Mouse (Mus musculus) heart, embryonic 14.5 days (tissue): Measurements from ENCODE around the gene Slc16a3. TPM values are rescaled to one million over a fixed set of nuclear protein-coding genes. Genes with fewer than 3 reads are reported as not detected.

Experiments
- ATAC-seq: fragments of 200-750 bp; cut with Nextera tagmentation; 2 replicates; pipeline ENCODE4 v1.8.0; 2017; ENCODE audit warnings: low read depth, moderate TSS enrichment; ENCODE audit not compliant: insufficient number of reproducible peaks, insufficient read depth, low FRiP score
- H3K27ac ChIP-seq, 2 experiments: fragments of 200-500 bp in 1 of 2; fragments of 300-500 bp in 1 of 2; sonication (generic) in 1 of 2; replicated peaks in 1 of 2; 2 replicates each; pipeline ENCODE4 v1.5.1; 2012 to 2014; ENCODE audit warnings: low read depth in 2 of 2, low read length in 2 of 2, control low read depth in 1 of 2, mild to moderate bottlenecking in 1 of 2, mixed read lengths in 1 of 2; ENCODE audit not compliant: control insufficient read depth in 1 of 2, insufficient read depth in 1 of 2
- H3K27me3 ChIP-seq: fragments of 300-500 bp; sonication (generic); 2 replicates; pipeline ENCODE4 v1.6.1; 2014; ENCODE audit warnings: mild to moderate bottlenecking, low read length, control low read depth; ENCODE audit not compliant: control insufficient read depth, insufficient read depth
- H3K36me3 ChIP-seq: fragments of 300-500 bp; sonication (generic); 2 replicates; pipeline ENCODE4 v1.6.1; 2014; ENCODE audit warnings: mild to moderate bottlenecking, control low read depth, low read length, mixed read lengths; ENCODE audit not compliant: control insufficient read depth, insufficient read depth
- H3K4me1 ChIP-seq, 2 experiments: fragments of 200-500 bp in 1 of 2; fragments of 300-500 bp in 1 of 2; sonication (generic) in 1 of 2; 2 replicates each; pipeline ENCODE4 v1.6.1; 2012 to 2014; ENCODE audit warnings: low read length in 2 of 2, control low read depth in 1 of 2, mixed read lengths in 1 of 2; ENCODE audit not compliant: control insufficient read depth in 2 of 2, insufficient read depth in 2 of 2
- H3K4me2 ChIP-seq: fragments of 300-500 bp; sonication (generic); 2 replicates; pipeline ENCODE4 v1.6.1; 2014; ENCODE audit warnings: mild to moderate bottlenecking, low read length
- H3K4me3 ChIP-seq, 2 experiments: fragments of 200-500 bp in 1 of 2; fragments of 300-500 bp in 1 of 2; sonication (generic) in 1 of 2; 2 replicates each; pipeline ENCODE4 v1.5.1; 2012 to 2014; ENCODE audit warnings: low read length in 2 of 2, mild to moderate bottlenecking in 2 of 2, control low read depth in 1 of 2, low read depth in 1 of 2, moderate library complexity in 1 of 2; ENCODE audit not compliant: control insufficient read depth in 1 of 2, insufficient read depth in 1 of 2
- H3K9ac ChIP-seq: fragments of 300-500 bp; sonication (generic); 2 replicates; pipeline ENCODE4 v1.6.1; 2014; ENCODE audit warnings: mild to moderate bottlenecking, low read length
- H3K9me3 ChIP-seq: fragments of 300-500 bp; sonication (generic); 2 replicates; pipeline ENCODE4 v1.6.1; 2016; ENCODE audit warnings: low read length, control low read depth; ENCODE audit not compliant: control insufficient read depth
- WGBS: fragments of 180-500 bp; shearing (Covaris S2); extraction: QIAGEN DNeasy Blood & Tissue Kit; methylation state at CpG from one replicate; pipeline ENCODE4 v1.1.7; 2014; 5-methylcytosine and 5-hydroxymethylcytosine counted together
- polyA plus RNA-seq: library from polyadenylated mRNA; unstranded; fragments of >200 nt; fragmentation: Nextera tagmentation; extraction: Ambion mirVana; gene quantifications from 2 replicates; pipeline ENCODE4 v1.2.1, GENCODE M21; 2014

The Slc16a3 gene
- 82.5 and 111 TPM in 2 replicates for polyA plus RNA-seq

DNA sequence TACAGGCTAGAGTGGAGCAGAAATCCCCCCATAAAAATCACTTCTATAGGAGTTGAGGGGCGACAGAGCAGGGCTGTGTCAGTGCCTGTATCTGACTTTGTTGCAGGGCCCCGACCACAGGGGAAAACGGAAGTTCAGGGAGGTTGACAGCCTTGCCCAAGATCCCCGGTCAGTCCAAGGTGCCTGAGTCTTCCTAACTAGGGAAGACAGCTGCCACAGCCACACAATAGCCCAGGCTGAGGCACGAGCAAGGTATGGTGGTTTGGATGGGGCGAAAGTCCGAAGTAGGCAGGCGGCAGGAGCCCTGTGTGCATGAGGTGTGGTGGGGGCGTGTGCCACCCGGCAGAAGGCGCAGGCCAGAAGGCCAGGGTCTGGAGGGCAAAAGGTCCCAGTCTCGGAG lies at the start of gene Slc16a3:
TSS of gene Slc16a3 (plus strand) at position 153 of the 400 bp plus-strand sequence.
- ATAC-seq, result no peak
- 26% methylated on average over 12 of the region's 12 CpGs for WGBS
- H3K27ac ChIP-seq, result peak within 1 kb of the TSS; percentile 84 to 92
- peak within 1 kb of the TSS; percentile 92 for H3K9ac ChIP-seq
- H3K36me3 ChIP-seq, result peaks cover 5% of the 10 kb centered on the region; the same call in 1 of the 2 replicates
- H3K27me3 ChIP-seq, result no peaks in the 10 kb centered on the region; the same call in 1 of the 2 replicates
- no peaks in the 10 kb centered on the region for H3K9me3 ChIP-seq
- peak within 1 kb of the TSS; percentile 66 to 72 for H3K4me3 ChIP-seq
- H3K4me1 ChIP-seq, result peaks cover 21 to 35% of the 10 kb centered on the region in 2 experiments
- H3K4me2 ChIP-seq, result peak within 1 kb of the TSS; percentile 66

DNA sequence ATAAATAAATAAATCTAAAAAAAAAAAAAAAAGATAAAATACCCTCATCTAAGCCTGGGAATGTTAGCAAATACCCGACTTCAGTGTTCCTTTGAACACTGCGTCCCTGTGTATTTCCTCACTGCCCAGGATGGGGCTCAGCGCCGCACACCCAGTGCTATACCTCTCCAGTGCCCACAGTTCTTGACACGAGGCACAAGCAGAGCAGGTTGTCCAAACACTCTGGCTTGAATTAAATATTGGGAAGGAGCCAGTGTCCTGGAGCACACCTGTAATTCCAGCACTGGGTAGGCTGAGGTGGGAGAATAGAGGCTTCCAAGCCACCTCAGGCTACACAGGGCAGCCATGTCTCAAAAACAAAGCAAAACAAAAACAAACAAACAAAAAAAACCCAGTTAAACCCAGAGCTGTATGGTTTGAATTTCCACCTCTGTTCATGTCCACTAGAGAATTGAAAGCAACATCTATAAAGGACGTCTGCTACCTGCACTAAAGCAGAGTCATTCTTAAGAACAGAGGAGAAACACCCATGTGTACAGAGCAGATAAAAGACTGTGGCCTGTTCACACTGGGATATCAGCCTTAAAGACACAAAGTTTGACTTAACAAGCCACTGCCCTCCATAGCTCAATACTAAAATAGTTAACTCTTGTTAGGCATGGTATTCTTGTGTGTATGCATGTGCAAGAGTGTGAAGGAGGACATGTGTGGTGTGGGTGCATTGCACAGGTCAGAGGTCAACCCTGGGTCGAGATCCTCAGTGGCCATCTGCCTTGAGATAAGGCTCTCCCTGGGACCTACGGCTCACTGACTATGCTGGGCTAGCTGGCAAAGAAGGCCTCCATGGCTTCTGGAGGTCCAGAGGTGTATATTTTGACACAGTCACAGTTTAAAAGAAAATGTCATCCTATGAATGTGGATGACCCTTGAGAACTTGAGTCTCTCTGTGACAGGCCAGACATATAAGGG lies 47.7 kb upstream of the Slc16a3 start:
- Histone ChIP-seq H3K27ac (no peak overlapping the region), H3K9me3 (no peaks in the 10 kb centered on the region), H3K4me3 (no peak overlapping the region), H3K27me3 (no peaks in the 10 kb centered on the region), H3K4me1 (peaks cover 0 to under 1% of the 10 kb centered on the region in 2 experiments; a peak in 2 of 4 replicates), H3K9ac (no peak overlapping the region), H3K4me2 (no peak overlapping the region), H3K36me3 (peaks cover 5% of the 10 kb centered on the region; the same call in 1 of the 2 replicates)
- WGBS, result 74% methylated on average over 8 of the region's 8 CpGs
- no peak for ATAC-seq

DNA sequence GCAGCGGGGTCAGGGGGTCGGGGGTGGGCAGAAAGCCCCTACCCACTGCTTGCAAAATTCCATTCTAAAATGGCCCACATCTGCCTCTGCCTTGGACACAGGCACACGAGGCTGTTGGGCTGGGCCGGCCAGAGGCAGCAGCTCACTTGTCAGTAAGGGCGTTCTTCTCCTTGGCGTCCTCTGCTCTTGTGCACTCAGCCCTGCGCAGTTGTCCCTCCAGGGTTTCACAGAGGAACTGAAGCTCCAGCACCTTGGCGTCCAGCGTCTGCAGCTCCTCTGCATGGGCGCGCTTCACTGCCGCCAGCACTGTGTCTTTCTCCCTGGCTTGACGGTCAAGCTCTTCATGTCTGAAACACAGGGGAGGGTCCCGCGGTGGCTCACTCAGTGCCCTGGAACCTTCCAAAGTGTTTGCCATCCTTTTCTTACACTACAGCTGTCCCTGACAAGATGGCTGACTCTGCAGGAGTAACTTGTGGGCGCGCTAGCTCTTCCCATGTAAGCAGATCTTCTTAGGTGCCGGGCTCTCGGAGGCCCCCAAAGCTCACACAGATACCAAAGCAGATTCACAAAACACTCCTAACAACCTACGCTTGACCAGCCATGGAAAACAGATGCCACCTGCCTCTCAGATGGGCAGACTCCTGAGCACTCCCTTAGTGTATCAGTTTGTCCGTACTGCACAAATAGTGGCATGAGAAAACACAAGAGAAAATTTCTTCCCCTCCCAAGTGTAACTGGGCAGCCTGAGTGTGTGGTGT lies 46.4 kb upstream of the Slc16a3 start:
- Histone ChIP-seq H3K9me3 (no peaks in the 10 kb centered on the region), H3K27ac (no peak overlapping the region), H3K4me3 (no peak overlapping the region), H3K4me2 (no peak overlapping the region), H3K27me3 (no peaks in the 10 kb centered on the region), H3K36me3 (peaks cover 5% of the 10 kb centered on the region; the same call in 1 of the 2 replicates), H3K9ac (no peak overlapping the region), H3K4me1 (peaks cover 0 to 5% of the 10 kb centered on the region in 2 experiments; a peak in 2 of 4 replicates)
- WGBS, result 82% methylated on average over 21 of the region's 21 CpGs
- no peak for ATAC-seq

DNA sequence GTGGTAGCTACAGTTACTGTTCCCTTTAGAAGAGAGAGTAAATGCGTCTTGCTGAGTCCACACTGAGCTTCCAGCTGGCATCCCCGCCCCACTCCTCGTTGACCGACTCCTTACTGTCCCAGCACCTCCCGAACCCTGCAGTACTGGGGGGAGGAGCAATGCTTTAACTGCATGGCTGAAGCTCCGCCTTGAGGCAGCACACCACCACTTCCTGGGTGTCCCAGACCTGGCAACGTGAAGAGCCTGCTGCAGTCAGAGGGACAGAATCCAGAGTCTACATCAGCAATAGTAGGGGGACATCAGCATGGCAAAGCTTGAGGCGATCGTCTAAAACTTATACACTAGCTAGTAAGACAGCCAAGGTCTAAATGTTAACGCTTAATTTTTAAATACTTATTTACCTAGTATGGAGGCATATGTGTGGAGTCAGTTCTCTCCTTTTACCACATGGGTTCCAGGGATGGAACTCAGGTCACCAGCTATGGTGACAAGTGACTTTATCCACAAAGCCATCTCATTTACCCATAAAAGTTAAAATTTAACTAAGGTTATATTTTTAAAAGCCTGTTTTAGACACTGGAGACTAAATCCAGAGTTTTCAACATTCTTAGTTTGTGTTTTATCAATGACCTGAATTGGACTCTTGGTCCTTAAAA lies 45.7 kb upstream of the Slc16a3 start:
- Histone ChIP-seq H3K4me2 (no peak overlapping the region), H3K27me3 (no peaks in the 10 kb centered on the region), H3K4me3 (no peak overlapping the region), H3K36me3 (peaks cover 2% of the 10 kb centered on the region; the same call in 1 of the 2 replicates), H3K4me1 (peaks cover 0 to 5% of the 10 kb centered on the region in 2 experiments; a peak in 2 of 4 replicates), H3K9me3 (no peaks in the 10 kb centered on the region), H3K9ac (no peak overlapping the region), H3K27ac (no peak overlapping the region)
- 51% methylated on average over 10 of the region's 10 CpGs for WGBS
- ATAC-seq, result no peak

DNA sequence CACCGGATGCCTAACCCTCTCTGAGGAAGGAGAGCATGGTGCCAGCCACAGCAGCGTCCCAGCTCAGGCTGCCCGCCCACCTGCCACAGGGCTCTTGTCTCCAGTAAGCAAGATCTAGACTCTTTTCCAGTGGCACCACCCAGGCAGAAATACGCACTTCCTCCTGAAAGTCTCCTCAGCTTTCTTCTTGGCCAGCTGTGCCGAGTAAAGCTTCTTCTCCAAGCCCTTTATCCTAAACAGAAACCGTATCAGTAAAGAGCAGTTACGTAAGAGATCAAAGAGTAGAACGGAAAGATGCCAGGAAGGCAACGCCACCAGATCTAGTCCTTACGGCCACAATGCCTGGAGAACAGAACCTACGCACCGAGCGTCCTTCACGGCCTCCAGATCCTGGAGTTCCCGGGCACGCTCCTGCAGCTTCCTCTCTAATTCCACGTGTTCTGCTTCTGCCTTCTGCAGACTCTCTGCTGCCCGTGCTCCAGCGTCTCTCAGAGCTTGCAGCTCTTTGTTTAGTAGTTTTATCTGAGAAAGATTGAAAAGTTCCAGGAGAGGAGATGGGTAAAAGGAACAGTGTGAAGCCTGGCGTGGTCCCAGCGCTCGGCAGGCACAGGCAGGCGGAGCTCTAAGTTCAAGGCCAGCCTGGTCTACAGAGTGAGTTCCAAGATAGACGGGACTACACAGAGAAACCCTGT lies 45.0 kb upstream of the Slc16a3 start:
- no peak for ATAC-seq
- no peak overlapping the region for H3K9ac ChIP-seq
- H3K27ac ChIP-seq, result no peak overlapping the region
- H3K4me3 ChIP-seq, result no peak overlapping the region
- peaks cover 0 to 5% of the 10 kb centered on the region in 2 experiments; a peak in 2 of 4 replicates for H3K4me1 ChIP-seq
- H3K27me3 ChIP-seq, result no peaks in the 10 kb centered on the region
- no peaks in the 10 kb centered on the region for H3K36me3 ChIP-seq
- WGBS, result 72% methylated on average over 24 of the region's 24 CpGs
- no peaks in the 10 kb centered on the region for H3K9me3 ChIP-seq
- H3K4me2 ChIP-seq, result no peak overlapping the region

DNA sequence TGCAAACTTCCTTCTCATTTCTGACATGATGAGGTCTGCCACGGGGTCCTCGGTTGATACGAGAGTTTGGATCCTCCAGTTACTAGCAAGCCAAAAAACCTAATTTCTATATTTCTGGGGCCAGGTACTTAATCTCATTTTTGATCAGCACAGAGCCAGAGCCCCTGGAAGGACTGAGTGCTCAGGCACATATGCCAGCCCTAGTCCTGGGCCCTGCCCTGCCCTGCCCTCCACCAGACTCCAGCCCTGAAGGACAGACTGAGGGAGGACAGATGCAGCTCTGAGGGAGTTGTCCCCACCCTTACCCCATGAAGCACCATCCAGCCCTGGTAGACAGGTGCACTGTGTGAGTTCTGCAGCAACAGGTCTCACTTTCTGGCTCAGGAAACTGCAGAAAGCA lies 43.7 kb upstream of the Slc16a3 start:
- Histone ChIP-seq H3K4me2 (no peak overlapping the region), H3K9me3 (no peaks in the 10 kb centered on the region), H3K4me1 (peaks cover 0 to 5% of the 10 kb centered on the region in 2 experiments; a peak in 2 of 4 replicates), H3K36me3 (no peaks in the 10 kb centered on the region), H3K4me3 (no peak overlapping the region), H3K27me3 (no peaks in the 10 kb centered on the region), H3K9ac (no peak overlapping the region), H3K27ac (no peak overlapping the region)
- ATAC-seq, result no peak
- 94% methylated on average over 3 of the region's 3 CpGs for WGBS
